Mouse (Mus musculus): ENCODE data around the gene Mtif3.
"Not testable (repeated sequence)": the region's sequence is repeated elsewhere in the genome, so short reads cannot be mapped to it uniquely, and the experiment has no call there.

Mtif3 gene

GRCm38 (mm10) chr5:146946682-146947081 is 16.9 kb downstream of the Mtif3 start:
- Histone ChIP-seq H3K36me3 (ENCODE audit: insufficient read depth, low read length) (peaks cover 21% of the 10 kb centered on the region), H3K4me3 (replicated peaks; ENCODE audit: low read length) (no peak overlapping the region), H3K9me3 (ENCODE audit: low read length) (peaks cover 6% of the 10 kb centered on the region; the same call in 1 of the 2 replicates), H3K4me1 (replicated peaks; ENCODE audit: low read depth, low read length) (peaks cover 50% of the 10 kb centered on the region), H3K27me3 (ENCODE audit: insufficient read depth, low read length) (no peaks in the 10 kb centered on the region)
- TF ChIP-seq NANOG (IDR thresholded peaks at IDR 0.05; ENCODE audit: borderline replicate concordance, low read length) (no peak), POU5F1 (IDR thresholded peaks at IDR 0.05; ENCODE audit: borderline replicate concordance, low read length) (no peak), CTCF (conservative IDR thresholded peaks at IDR 0.05; ENCODE audit: low read length) (no peak)

DNA sequence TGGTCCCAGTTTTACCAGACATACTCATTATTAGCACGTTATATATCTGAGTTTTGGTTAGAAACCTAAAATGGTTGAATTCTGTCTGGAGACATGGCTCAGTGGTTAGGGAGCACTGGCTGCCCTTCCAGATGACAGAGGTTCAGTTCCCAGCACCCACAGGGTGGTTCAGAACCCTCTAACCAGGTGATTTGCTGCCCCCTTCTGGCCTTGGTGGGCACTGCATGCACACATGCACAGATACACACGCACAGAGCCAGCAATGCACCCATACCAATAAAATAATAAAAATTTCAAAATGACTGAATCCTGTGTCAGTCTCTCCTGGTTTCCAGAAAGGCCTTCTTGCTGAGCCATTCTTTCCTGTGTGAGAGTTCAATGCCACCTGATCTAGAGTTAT is 19.0 kb downstream of the Mtif3 start:
- peaks cover 44% of the 10 kb centered on the region for H3K4me1 ChIP-seq (replicated peaks; ENCODE audit: low read depth, low read length)
- H3K36me3 ChIP-seq (ENCODE audit: insufficient read depth, low read length): 0 out of 2 replicates have a peak, but pooled peaks cover under 1% of the 10 kb centered on the region
- H3K27me3 ChIP-seq (ENCODE audit: insufficient read depth, low read length): no peaks in the 10 kb centered on the region
- H3K9me3 ChIP-seq (ENCODE audit: low read length): peaks cover 6% of the 10 kb centered on the region; the same call in 1 of the 2 replicates
- peak; percentile 82 for TF ChIP-seq CTCF (conservative IDR thresholded peaks at IDR 0.05; ENCODE audit: low read length)
- TF ChIP-seq POU5F1 (IDR thresholded peaks at IDR 0.05; ENCODE audit: borderline replicate concordance, low read length): no peak
- H3K4me3 ChIP-seq (replicated peaks; ENCODE audit: low read length): no peak overlapping the region

- Histone ChIP-seq H3K4me1 (replicated peaks; ENCODE audit: low read depth, low read length) (peaks cover 48% of the 10 kb centered on the region), H3K36me3 (ENCODE audit: insufficient read depth, low read length) (no peaks in the 10 kb centered on the region), H3K4me3 (replicated peaks; ENCODE audit: low read length) (no peak overlapping the region), H3K27me3 (ENCODE audit: insufficient read depth, low read length) (no peaks in the 10 kb centered on the region), H3K9me3 (ENCODE audit: low read length) (peaks cover 6% of the 10 kb centered on the region; the same call in 1 of the 2 replicates)
- no peak for TF ChIP-seq POU5F1 (IDR thresholded peaks at IDR 0.05; ENCODE audit: borderline replicate concordance, low read length)
- TF ChIP-seq CTCF (conservative IDR thresholded peaks at IDR 0.05; ENCODE audit: low read length): no peak
- no peak for TF ChIP-seq NANOG (IDR thresholded peaks at IDR 0.05; ENCODE audit: borderline replicate concordance, low read length)
Observed at GRCm38 (mm10) chr5:146942965-146943364, 20.6 kb downstream of the Mtif3 start.

GRCm38 (mm10) chr5:146941939-146942338 is 21.7 kb downstream of the Mtif3 start:
- H3K4me1 ChIP-seq (replicated peaks; ENCODE audit: low read depth, low read length): peaks cover 49% of the 10 kb centered on the region
- H3K27me3 ChIP-seq (ENCODE audit: insufficient read depth, low read length); H3K36me3 ChIP-seq (ENCODE audit: insufficient read depth, low read length); H3K4me3 ChIP-seq (replicated peaks; ENCODE audit: low read length); H3K9me3 ChIP-seq (ENCODE audit: low read length): not testable (repeated sequence)

DNA sequence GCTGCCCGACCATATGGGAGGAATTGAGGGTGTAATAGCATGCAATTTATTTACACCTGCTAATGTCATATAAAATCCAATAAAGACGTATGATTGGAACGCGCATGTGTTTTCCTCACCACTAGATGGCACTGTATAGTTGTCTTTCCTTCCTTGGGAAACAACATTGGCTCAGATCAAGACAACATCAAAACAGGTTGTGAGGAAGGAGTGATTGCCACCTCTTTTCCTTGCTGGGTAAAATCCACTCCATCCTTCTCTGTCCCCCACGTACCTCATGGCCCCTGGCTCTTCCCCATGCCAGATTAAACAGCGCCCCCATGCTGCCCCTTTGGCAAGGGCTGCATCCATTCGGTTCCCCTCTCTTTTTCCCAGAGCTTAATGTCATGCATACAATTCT is 23.4 kb downstream of the Mtif3 start:
- Histone ChIP-seq H3K27me3 (ENCODE audit: insufficient read depth, low read length) (0 out of 2 replicates have a peak, but pooled peaks cover 4% of the 10 kb centered on the region), H3K9me3 (ENCODE audit: low read length) (peaks cover 6% of the 10 kb centered on the region; the same call in 1 of the 2 replicates), H3K4me1 (replicated peaks; ENCODE audit: low read depth, low read length) (peaks cover 43% of the 10 kb centered on the region), H3K36me3 (ENCODE audit: insufficient read depth, low read length) (no peaks in the 10 kb centered on the region), H3K4me3 (replicated peaks; ENCODE audit: low read length) (no peak overlapping the region)
- TF ChIP-seq POU5F1 (IDR thresholded peaks at IDR 0.05; ENCODE audit: borderline replicate concordance, low read length): no peak
- no peak for TF ChIP-seq NANOG (IDR thresholded peaks at IDR 0.05; ENCODE audit: borderline replicate concordance, low read length)
- TF ChIP-seq CTCF (conservative IDR thresholded peaks at IDR 0.05; ENCODE audit: low read length): peak; percentile 87

- Histone ChIP-seq H3K9me3 (ENCODE audit: low read length) (peaks cover 2% of the 10 kb centered on the region; the same call in 1 of the 2 replicates), H3K4me1 (replicated peaks; ENCODE audit: low read depth, low read length) (peaks cover 46% of the 10 kb centered on the region), H3K27me3 (ENCODE audit: insufficient read depth, low read length) (0 out of 2 replicates have a peak, but pooled peaks cover 4% of the 10 kb centered on the region), H3K36me3 (ENCODE audit: insufficient read depth, low read length) (no peaks in the 10 kb centered on the region), H3K4me3 (replicated peaks; ENCODE audit: low read length) (peak overlapping the region; percentile 43)
- TF ChIP-seq POU5F1 (IDR thresholded peaks at IDR 0.05; ENCODE audit: borderline replicate concordance, low read length): no peak
- peak; percentile 82 for TF ChIP-seq CTCF (conservative IDR thresholded peaks at IDR 0.05; ENCODE audit: low read length)
Observed at GRCm38 (mm10) chr5:146939109-146939796, 24.3 kb downstream of the Mtif3 start.

DNA sequence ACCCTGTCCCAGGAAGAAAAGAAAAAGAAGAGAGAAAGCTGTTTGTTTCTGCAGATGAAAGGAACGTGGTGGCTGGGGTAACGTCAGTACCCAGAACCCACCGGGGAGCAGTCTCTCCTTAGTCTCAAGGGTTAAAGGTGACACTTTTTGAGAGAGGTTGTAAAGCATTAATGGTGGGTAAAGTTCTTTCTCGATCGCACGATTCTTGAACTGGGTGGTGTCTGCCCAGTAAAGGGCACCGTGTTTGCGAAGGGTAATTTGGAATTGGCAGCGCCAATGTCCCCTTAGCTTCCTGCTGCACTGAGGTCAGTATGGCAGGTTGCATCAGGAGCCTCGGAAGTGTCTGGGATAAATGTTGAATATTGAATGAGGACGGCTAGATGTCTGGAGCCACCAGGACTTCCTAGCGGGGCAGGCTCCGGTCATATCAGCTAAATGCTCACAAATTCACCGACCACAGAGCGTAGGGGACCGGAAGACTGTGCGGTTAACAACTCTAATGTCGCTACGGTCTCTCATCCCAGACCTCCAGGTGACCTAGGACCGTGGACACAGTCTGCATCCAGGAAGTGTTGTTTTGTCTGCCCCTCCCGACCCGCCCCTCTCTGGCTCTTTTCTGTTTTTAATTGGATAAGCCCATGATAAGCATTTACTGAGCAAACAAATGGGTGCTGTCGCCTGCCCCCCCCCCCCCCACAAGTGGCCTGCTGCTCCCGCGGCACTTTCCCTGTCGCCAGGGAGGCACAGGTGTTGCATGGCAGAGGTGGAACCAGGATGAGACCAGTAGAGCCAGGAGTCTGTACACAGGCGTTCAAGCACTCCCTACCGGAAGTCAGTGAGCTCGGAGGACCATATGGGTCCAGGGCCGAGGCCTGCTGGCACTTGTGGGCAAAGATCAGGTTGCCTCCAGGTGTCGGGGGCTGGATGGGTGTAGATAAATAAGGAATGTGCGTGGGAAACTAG is 25.8 kb downstream of the Mtif3 start:
- peak overlapping the region; percentile 52 for H3K4me3 ChIP-seq (replicated peaks; ENCODE audit: low read length)
- peaks cover 51% of the 10 kb centered on the region for H3K4me1 ChIP-seq (replicated peaks; ENCODE audit: low read depth, low read length)
- no peak for TF ChIP-seq POU5F1 (IDR thresholded peaks at IDR 0.05; ENCODE audit: borderline replicate concordance, low read length)
- no peak for TF ChIP-seq CTCF (conservative IDR thresholded peaks at IDR 0.05; ENCODE audit: low read length)
- no peak for TF ChIP-seq NANOG (IDR thresholded peaks at IDR 0.05; ENCODE audit: borderline replicate concordance, low read length)
- H3K9me3 ChIP-seq (ENCODE audit: low read length): no peaks in the 10 kb centered on the region
- 0 out of 2 replicates have a peak, but pooled peaks cover 4% of the 10 kb centered on the region for H3K27me3 ChIP-seq (ENCODE audit: insufficient read depth, low read length)
- no peaks in the 10 kb centered on the region for H3K36me3 ChIP-seq (ENCODE audit: insufficient read depth, low read length)

GRCm38 (mm10) chr5:146933466-146933865 is 30.1 kb downstream of the Mtif3 start:
- Histone ChIP-seq H3K9me3 (ENCODE audit: low read length) (no peaks in the 10 kb centered on the region), H3K4me1 (replicated peaks; ENCODE audit: low read depth, low read length) (peaks cover 48% of the 10 kb centered on the region), H3K27me3 (ENCODE audit: insufficient read depth, low read length) (0 out of 2 replicates have a peak, but pooled peaks cover 4% of the 10 kb centered on the region), H3K36me3 (ENCODE audit: insufficient read depth, low read length) (no peaks in the 10 kb centered on the region), H3K4me3 (replicated peaks; ENCODE audit: low read length) (0 out of 2 replicates have a peak overlapping the region, but pooled peaks have one; percentile 20)
- TF ChIP-seq NANOG (IDR thresholded peaks at IDR 0.05; ENCODE audit: borderline replicate concordance, low read length) (no peak), POU5F1 (IDR thresholded peaks at IDR 0.05; ENCODE audit: borderline replicate concordance, low read length) (no peak), CTCF (conservative IDR thresholded peaks at IDR 0.05; ENCODE audit: low read length) (no peak)
